In genomic region chr11:83445001-83445400, GRCm38 (mm10) we compare ENCODE assay signal across 8 mouse cellular contexts. TPM values are rescaled to one million over a fixed set of nuclear protein-coding genes. Genes with fewer than 3 reads are reported as not detected.
DNase-seq lines count a peak whose midpoint lies in the region; ATAC-seq and TF ChIP-seq lines count a peak whose summit lies in the region.

No protein-coding gene starts in this region.

- no peaks in the 10 kb centered on the region for H3K9me3 ChIP-seq in heart, embryonic 16.5 days (replicated peaks; ENCODE audit: control insufficient read depth, low read length)
- no peaks in the 10 kb centered on the region for H3K9me3 ChIP-seq in ES-E14 (ENCODE audit: control insufficient read depth, insufficient read depth, low read depth, low read length)
- H3K9me3 ChIP-seq in hindbrain, embryonic 14.5 days (ENCODE audit: control insufficient read depth, low read length) = no peaks in the 10 kb centered on the region
- H3K9me3 ChIP-seq in midbrain, embryonic 13.5 days = no peaks in the 10 kb centered on the region

- peaks cover 61% of the 10 kb centered on the region for H3K4me1 ChIP-seq in heart, embryonic 16.5 days (ENCODE audit: control insufficient read depth, insufficient read depth, low read length)
- peaks cover 4 to 31% of the 10 kb centered on the region in 2 experiments for H3K4me1 ChIP-seq in ES-E14 (ENCODE audit: control insufficient read depth in 2 of 2, insufficient read depth in 2 of 2, low read length in 2 of 2, poor library complexity in 1 of 2)
- H3K4me1 ChIP-seq in hindbrain, embryonic 14.5 days (replicated peaks; ENCODE audit: control insufficient read depth, insufficient read depth, low read length) = peaks cover 16% of the 10 kb centered on the region
- peaks cover 32% of the 10 kb centered on the region for H3K4me1 ChIP-seq in midbrain, embryonic 13.5 days (replicated peaks)

- ATAC-seq in heart, embryonic 16.5 days (replicated peaks; ENCODE audit: extremely low read depth, insufficient read depth, low FRiP score) = no peak
- no peak for ATAC-seq in hindbrain, embryonic 14.5 days (ENCODE audit: low FRiP score)
- ATAC-seq in midbrain, embryonic 13.5 days = no peak

- H3K27ac ChIP-seq in heart, embryonic 16.5 days (ENCODE audit: low read length) = no peak overlapping the region
- no peak overlapping the region for H3K27ac ChIP-seq in ES-E14 (ENCODE audit: insufficient read depth, low read depth, low read length, poor library complexity, severe bottlenecking)
- no peak overlapping the region for H3K27ac ChIP-seq in hindbrain, embryonic 14.5 days
- H3K27ac ChIP-seq in midbrain, embryonic 13.5 days = no peak overlapping the region

- WGBS in heart, embryonic 16.5 days = 25% methylated on average over 19 of the region's 19 CpGs
- 25% methylated on average over 19 of the region's 19 CpGs for WGBS in hindbrain, embryonic 14.5 days
- WGBS in midbrain, embryonic 13.5 days = 27% methylated on average over 19 of the region's 19 CpGs

- peak overlapping the region; percentile 31 for H3K9ac ChIP-seq in heart, embryonic 16.5 days (ENCODE audit: low read length)
- H3K9ac ChIP-seq in ES-E14 (ENCODE audit: insufficient read depth, low read depth, low read length, poor library complexity, severe bottlenecking) = peak overlapping the region; percentile 42
- no peak overlapping the region for H3K9ac ChIP-seq in hindbrain, embryonic 14.5 days
- no peak overlapping the region for H3K9ac ChIP-seq in midbrain, embryonic 13.5 days (replicated peaks)

- H3K4me3 ChIP-seq in heart, embryonic 16.5 days (ENCODE audit: low read length) = peak overlapping the region; percentile 33
- H3K4me3 ChIP-seq in ES-E14 (ENCODE audit: insufficient read depth in 1 of 2, low read depth in 1 of 2, low read length in 2 of 2, poor library complexity in 1 of 2, severe bottlenecking in 1 of 2) = peak overlapping the region; percentile 51 to 61
- 0 out of 2 replicates have a peak overlapping the region, but pooled peaks have one; percentile 14 for H3K4me3 ChIP-seq in hindbrain, embryonic 14.5 days (replicated peaks; ENCODE audit: low read length)
- 0 out of 2 replicates have a peak overlapping the region, but pooled peaks have one; percentile 7 for H3K4me3 ChIP-seq in midbrain, embryonic 13.5 days (replicated peaks)

- H3K4me2 ChIP-seq in heart, embryonic 16.5 days (ENCODE audit: low read depth, low read length) = peak overlapping the region; percentile 63
- peak overlapping the region; percentile 40; the same call in 1 of the 2 replicates for H3K4me2 ChIP-seq in hindbrain, embryonic 14.5 days (replicated peaks)
- H3K4me2 ChIP-seq in midbrain, embryonic 13.5 days (replicated peaks) = peak overlapping the region; percentile 31

- intact Hi-C loops in heart, postnatal 14 days (cut with DNase I) = no loop called here

- DNase-seq in heart, postnatal 14 days = no peak
- DNase-seq in ES-E14 (ENCODE audit: low read depth, low spot score) = peak; percentile 62
- no peak for DNase-seq in hindbrain, embryonic 14.5 days (ENCODE audit: low spot score)
- no peak for DNase-seq in spleen, postnatal 4 days (ENCODE audit: low spot score in 2 of 2)
- DNase-seq in cerebellum, postnatal 25 days = no peak
- DNase-seq in lung, postnatal 36 days = no peak

- peaks cover 33% of the 10 kb centered on the region for H3K27me3 ChIP-seq in heart, embryonic 16.5 days (ENCODE audit: control insufficient read depth, insufficient read depth, low read length)
- H3K27me3 ChIP-seq in hindbrain, embryonic 14.5 days (ENCODE audit: control insufficient read depth, insufficient read depth, low read length) = peaks cover 45% of the 10 kb centered on the region
- peaks cover 63% of the 10 kb centered on the region for H3K27me3 ChIP-seq in midbrain, embryonic 13.5 days

- H3K36me3 ChIP-seq in heart, embryonic 16.5 days (ENCODE audit: control insufficient read depth, insufficient read depth) = no peaks in the 10 kb centered on the region
- 0 out of 2 replicates have a peak, but pooled peaks cover 2% of the 10 kb centered on the region for H3K36me3 ChIP-seq in ES-E14 (ENCODE audit: control insufficient read depth, insufficient read depth, low read length, poor library complexity, severe bottlenecking)
- no peaks in the 10 kb centered on the region for H3K36me3 ChIP-seq in hindbrain, embryonic 14.5 days (replicated peaks; ENCODE audit: control insufficient read depth, insufficient read depth)
- H3K36me3 ChIP-seq in midbrain, embryonic 13.5 days = no peaks in the 10 kb centered on the region

- in situ Hi-C loops in ES-E14 (cut with MboI; ENCODE audit: low sequenced_read_pairs in 2 of 2, unreplicated experiment in 2 of 2) = no loop called here

TF ChIP-seq in ES-E14, 5 proteins besides CTCF, POLR2A, EP300 and RAD21:
- no peak for TF ChIP-seq HCFC1 (IDR thresholded peaks at IDR 0.05; ENCODE audit: borderline replicate concordance, insufficient read depth, low read length)
- TF ChIP-seq ZNF384 (IDR thresholded peaks at IDR 0.05; ENCODE audit: low read depth, low read length) = no peak
- TF ChIP-seq MAFK (IDR thresholded peaks at IDR 0.05; ENCODE audit: insufficient read depth, low read depth, low read length) = no peak
- no peak for TF ChIP-seq ZC3H11A (IDR thresholded peaks at IDR 0.05; ENCODE audit: borderline replicate concordance, low read depth, low read length)
- TF ChIP-seq CHD2 (IDR thresholded peaks at IDR 0.05; ENCODE audit: low read depth, low read length) = no peak

RNA-seq across cellular contexts. Expression of gene 1700020L24Rik, which starts 7.5 kb away (rescaled TPM):
- 1.4 and 1.5 TPM in 2 replicates for polyA plus RNA-seq in heart, embryonic 16.5 days (2015; fragmentation: Nextera tagmentation; extraction: Ambion mirVana)
- not detected for total RNA-seq in heart, postnatal 14 days (2021)
- 0.36 TPM in 1 of 2 replicates, not detected in the other for total RNA-seq in ES-E14 (2012; rRNA removed)
- 0.39 and 0.60 TPM in 2 replicates for polyA plus RNA-seq in hindbrain, embryonic 14.5 days (2014; fragmentation: Nextera tagmentation; extraction: Ambion mirVana)
- polyA plus RNA-seq in midbrain, embryonic 13.5 days (2015; fragmentation: Nextera tagmentation; extraction: Ambion mirVana) = not detected in 2 replicates

RNA-seq across cellular contexts. Expression of gene Gas2l2, which starts 15.7 kb away (rescaled TPM):
- 0.11 and 0.12 TPM in 2 replicates for polyA plus RNA-seq in heart, embryonic 16.5 days (2015; fragmentation: Nextera tagmentation; extraction: Ambion mirVana)
- under 1 TPM in 1 of 2 experiments, not detected in 1; 0.24 TPM for total RNA-seq in heart, postnatal 14 days (2021)
- total RNA-seq in ES-E14 (2012; rRNA removed) = 0.09 TPM in 1 of 2 replicates, not detected in the other
- polyA plus RNA-seq in hindbrain, embryonic 14.5 days (2014; fragmentation: Nextera tagmentation; extraction: Ambion mirVana) = 0.97 and 1.5 TPM in 2 replicates
- 0.17 and 0.23 TPM in 2 replicates for polyA plus RNA-seq in midbrain, embryonic 13.5 days (2015; fragmentation: Nextera tagmentation; extraction: Ambion mirVana)

RNA-seq across cellular contexts. Expression of gene Mmp28, which starts 17.9 kb away (rescaled TPM):
- 3.5 TPM in 2 replicates for polyA plus RNA-seq in heart, embryonic 16.5 days (2015; fragmentation: Nextera tagmentation; extraction: Ambion mirVana)
- 1 to 10 TPM; 7.6 to 9.6 TPM for total RNA-seq in heart, postnatal 14 days (2021)
- total RNA-seq in ES-E14 (2012; rRNA removed) = 0.79 and 1.3 TPM in 2 replicates
- 3.9 and 4.2 TPM in 2 replicates for polyA plus RNA-seq in hindbrain, embryonic 14.5 days (2014; fragmentation: Nextera tagmentation; extraction: Ambion mirVana)
- 2.5 and 3.6 TPM in 2 replicates for polyA plus RNA-seq in midbrain, embryonic 13.5 days (2015; fragmentation: Nextera tagmentation; extraction: Ambion mirVana)

RNA-seq across cellular contexts. Expression of gene Taf15, which starts 27.9 kb away (rescaled TPM):
- 8.3 and 9.5 TPM in 2 replicates for polyA plus RNA-seq in heart, embryonic 16.5 days (2015; fragmentation: Nextera tagmentation; extraction: Ambion mirVana)
- total RNA-seq in heart, postnatal 14 days (2021) = 10 to 100 TPM; 37.8 to 38.5 TPM
- 33.8 and 53.8 TPM in 2 replicates for total RNA-seq in ES-E14 (2012; rRNA removed)
- polyA plus RNA-seq in hindbrain, embryonic 14.5 days (2014; fragmentation: Nextera tagmentation; extraction: Ambion mirVana) = 9.4 and 11.3 TPM in 2 replicates
- polyA plus RNA-seq in midbrain, embryonic 13.5 days (2015; fragmentation: Nextera tagmentation; extraction: Ambion mirVana) = 17.6 and 19.9 TPM in 2 replicates

RNA-seq across cellular contexts. Expression of gene Rasl10b, which starts 36.1 kb away (rescaled TPM):
- 5.7 and 9.1 TPM in 2 replicates for polyA plus RNA-seq in heart, embryonic 16.5 days (2015; fragmentation: Nextera tagmentation; extraction: Ambion mirVana)
- 10 to 100 TPM; 30.4 to 31.9 TPM for total RNA-seq in heart, postnatal 14 days (2021)
- 1.2 and 1.9 TPM in 2 replicates for total RNA-seq in ES-E14 (2012; rRNA removed)
- 27.1 and 28.6 TPM in 2 replicates for polyA plus RNA-seq in hindbrain, embryonic 14.5 days (2014; fragmentation: Nextera tagmentation; extraction: Ambion mirVana)
- polyA plus RNA-seq in midbrain, embryonic 13.5 days (2015; fragmentation: Nextera tagmentation; extraction: Ambion mirVana) = 12.0 and 21.1 TPM in 2 replicates

Comparison
In these comparisons a context has a peak if more than half of its experiments do, and no peak if none do; other contexts are left out.
1. H3K9ac ChIP-seq: peak in heart, embryonic 16.5 days (single experiment) and ES-E14 (single experiment); none in hindbrain, embryonic 14.5 days (single experiment) and midbrain, embryonic 13.5 days (single experiment).
2. Peak in every context shown above with its lines, with median percentiles within 50 percentile points of each other: H3K4me2 ChIP-seq and H3K4me3 ChIP-seq.